Comparison of ENCODE assay signal across 11 mouse cellular contexts in the genomic region with DNA sequence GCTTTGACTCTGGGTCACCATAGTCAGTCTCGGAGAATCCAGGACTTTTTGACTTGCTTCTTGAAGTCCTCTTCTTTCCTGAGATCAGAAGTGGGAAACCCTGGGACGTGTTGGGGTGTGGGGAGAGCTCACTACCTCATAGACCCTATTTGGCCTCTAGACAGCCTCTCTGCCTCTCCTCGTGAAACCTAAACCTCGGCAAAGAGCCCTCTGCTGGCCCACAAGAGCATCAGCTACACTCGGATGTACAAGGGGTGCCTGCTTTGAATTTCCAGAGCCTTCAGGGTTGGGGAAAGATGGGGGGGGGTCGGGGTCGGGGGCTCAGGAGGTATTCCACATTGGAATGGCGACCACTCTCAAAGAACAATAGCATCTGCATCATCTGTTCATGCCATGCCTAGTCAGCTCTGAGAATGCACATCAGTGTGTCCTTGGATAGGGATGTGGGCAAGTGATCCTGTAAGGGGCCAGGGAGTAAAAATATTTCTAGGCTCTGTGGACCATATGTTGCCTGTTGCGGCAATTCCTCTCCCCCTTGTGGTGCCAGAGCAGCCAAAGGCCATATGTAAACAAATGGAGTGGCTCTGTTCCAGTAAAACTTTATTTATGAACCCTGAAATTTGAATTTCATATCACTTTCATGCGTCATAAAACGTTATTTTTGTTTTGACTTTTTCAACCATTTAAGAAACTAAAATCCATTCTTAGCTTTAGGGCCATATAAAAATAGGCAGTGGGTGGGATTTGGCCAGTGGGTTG. TPM values are rescaled to one million over a fixed set of nuclear protein-coding genes. Genes with fewer than 3 reads are reported as not detected.
DNase-seq lines count a peak whose midpoint lies in the region; ATAC-seq and TF ChIP-seq lines count a peak whose summit lies in the region.
"Had no signal": no experiment of that assay in that cellular context is flagged by ENCODE, and none has a peak within 500 bp of the region (broad histone marks: within the 10 kb centered on the region; RNA-seq: fewer than 3 reads in every experiment).

No protein-coding gene starts in this region.

- H3K9ac ChIP-seq in forebrain, postnatal 0 days, result no peak overlapping the region
- no peak overlapping the region for H3K9ac ChIP-seq in forebrain, embryonic 15.5 days (replicated peaks)
- no peak overlapping the region for H3K9ac ChIP-seq in lung, embryonic 16.5 days (ENCODE audit: low read length)
- no peak overlapping the region for H3K9ac ChIP-seq in limb, embryonic 14.5 days (ENCODE audit: low read depth, low read length, severe bottlenecking)
- H3K9ac ChIP-seq: liver, embryonic 15.5 days had no signal

- WGBS in forebrain, postnatal 0 days, result 34% methylated on average over 11 of the region's 11 CpGs
- 33% methylated on average over 11 of the region's 11 CpGs for WGBS in forebrain, embryonic 15.5 days
- 25% methylated on average over 11 of the region's 11 CpGs for WGBS in lung, embryonic 16.5 days
- WGBS in limb, embryonic 14.5 days, result 25% methylated on average over 11 of the region's 11 CpGs

- no peaks in the 10 kb centered on the region for H3K36me3 ChIP-seq in forebrain, postnatal 0 days (ENCODE audit: insufficient read depth)
- no peaks in the 10 kb centered on the region for H3K36me3 ChIP-seq in forebrain, embryonic 15.5 days
- no peaks in the 10 kb centered on the region for H3K36me3 ChIP-seq in lung, embryonic 16.5 days (ENCODE audit: control insufficient read depth, insufficient read depth, low read length)
- no peaks in the 10 kb centered on the region for H3K36me3 ChIP-seq in limb, embryonic 14.5 days (ENCODE audit: control insufficient read depth, insufficient read depth, low read length)
- H3K36me3 ChIP-seq: liver, embryonic 15.5 days had no signal

- no peaks in the 10 kb centered on the region for H3K9me3 ChIP-seq in forebrain, postnatal 0 days (ENCODE audit: low read length)
- H3K9me3 ChIP-seq in forebrain, embryonic 15.5 days, result no peaks in the 10 kb centered on the region
- no peaks in the 10 kb centered on the region for H3K9me3 ChIP-seq in lung, embryonic 16.5 days (ENCODE audit: control insufficient read depth, low read length)
- no peaks in the 10 kb centered on the region for H3K9me3 ChIP-seq in limb, embryonic 14.5 days (ENCODE audit: control insufficient read depth, low read length)
- H3K9me3 ChIP-seq: liver, embryonic 15.5 days had no signal

- H3K4me2 ChIP-seq in forebrain, postnatal 0 days (ENCODE audit: low read depth), result no peak overlapping the region
- no peak overlapping the region for H3K4me2 ChIP-seq in forebrain, embryonic 15.5 days (replicated peaks)
- no peak overlapping the region for H3K4me2 ChIP-seq in lung, embryonic 16.5 days (ENCODE audit: low read depth, low read length)
- no peak overlapping the region for H3K4me2 ChIP-seq in limb, embryonic 14.5 days (replicated peaks; ENCODE audit: low read depth, low read length, severe bottlenecking)
- H3K4me2 ChIP-seq: liver, embryonic 15.5 days had no signal

- ATAC-seq in forebrain, postnatal 0 days, result no peak
- no peak for ATAC-seq in forebrain, embryonic 15.5 days (replicated peaks)
- peak; percentile 41; the same call in 1 of the 2 replicates for ATAC-seq in lung, embryonic 16.5 days (ENCODE audit: low read depth)
- ATAC-seq in limb, embryonic 14.5 days (ENCODE audit: low FRiP score, low read depth), result no peak
- ATAC-seq: intestine, embryonic 16.5 days had no signal

- no peaks in the 10 kb centered on the region for H3K27me3 ChIP-seq in forebrain, postnatal 0 days (ENCODE audit: insufficient read depth, low read length)
- no peaks in the 10 kb centered on the region for H3K27me3 ChIP-seq in forebrain, embryonic 15.5 days
- H3K27me3 ChIP-seq in lung, embryonic 16.5 days (ENCODE audit: control insufficient read depth, insufficient read depth, low read depth, low read length), result no peaks in the 10 kb centered on the region; the same call in 1 of the 2 replicates
- H3K27me3 ChIP-seq in limb, embryonic 14.5 days (ENCODE audit: control insufficient read depth, insufficient read depth, low read length), result 0 out of 2 replicates have a peak, but pooled peaks cover 8% of the 10 kb centered on the region

- H3K27ac ChIP-seq in forebrain, postnatal 0 days (ENCODE audit: low read depth, low read length), result no peak overlapping the region
- no peak overlapping the region for H3K27ac ChIP-seq in forebrain, embryonic 15.5 days (replicated peaks)
- H3K27ac ChIP-seq in lung, embryonic 16.5 days (ENCODE audit: low read length), result no peak overlapping the region
- H3K27ac ChIP-seq in limb, embryonic 14.5 days (replicated peaks; ENCODE audit: low read depth, low read length), result no peak overlapping the region
- H3K27ac ChIP-seq: liver, embryonic 15.5 days had no signal

- H3K4me1 ChIP-seq in forebrain, postnatal 0 days (ENCODE audit: insufficient read depth), result no peaks in the 10 kb centered on the region
- no peaks in the 10 kb centered on the region for H3K4me1 ChIP-seq in forebrain, embryonic 15.5 days
- H3K4me1 ChIP-seq in lung, embryonic 16.5 days (replicated peaks; ENCODE audit: control insufficient read depth, insufficient read depth, low read length), result peaks cover under 1% of the 10 kb centered on the region; the same call in 1 of the 2 replicates
- H3K4me1 ChIP-seq in limb, embryonic 14.5 days (ENCODE audit: control insufficient read depth, insufficient read depth, low read length), result no peaks in the 10 kb centered on the region
- H3K4me1 ChIP-seq: liver, embryonic 15.5 days had no signal

- peak; percentile 59 for TF ChIP-seq CTCF in forebrain, postnatal 0 days (IDR thresholded peaks at IDR 0.05; ENCODE audit: low read depth)

- no peak overlapping the region for H3K4me3 ChIP-seq in forebrain, postnatal 0 days (ENCODE audit: low read depth, low read length)
- no peak overlapping the region for H3K4me3 ChIP-seq in forebrain, embryonic 15.5 days
- H3K4me3 ChIP-seq in lung, embryonic 16.5 days (ENCODE audit: low read length), result no peak overlapping the region
- H3K4me3 ChIP-seq in limb, embryonic 14.5 days (replicated peaks; ENCODE audit: low read length), result no peak overlapping the region
- H3K4me3 ChIP-seq: liver, embryonic 15.5 days had no signal

- peak; percentile 24 for DNase-seq in forebrain, postnatal 0 days
- DNase-seq in lung, adult 18-20 months, result no peak
- peak; percentile 55 for DNase-seq in brain, adult 2 months (ENCODE audit: low read depth, low spot score)
- peak; percentile 53 for DNase-seq in limb, embryonic 14.5 days (ENCODE audit: low spot score)
- DNase-seq in urinary bladder, adult 18-20 months (ENCODE audit: low spot score in 2 of 2), result no peak
- DNase-seq in adrenal gland, postnatal 36 days, result no peak
- DNase-seq: gastrocnemius, postnatal 36 days had no signal

- TF ChIP-seq POLR2A in limb, embryonic 14.5 days (IDR thresholded peaks at IDR 0.05; ENCODE audit: borderline replicate concordance, extremely low read depth, insufficient read depth, insufficient read length), result no peak

RNA-seq across cellular contexts. Expression of gene Gnl2, which starts 4.6 kb away (rescaled TPM):
- 63.7 and 68.5 TPM in 2 replicates for total RNA-seq in forebrain, postnatal 0 days (2014; rRNA removed)
- polyA plus RNA-seq in forebrain, postnatal 0 days (2015; fragmentation: Nextera tagmentation; extraction: Ambion mirVana), result 82.3 and 84.0 TPM in 2 replicates
- polyA plus RNA-seq in forebrain, embryonic 15.5 days (2015; fragmentation: Nextera tagmentation; extraction: Ambion mirVana), result 93.6 and 95.8 TPM in 2 replicates
- 70.6 and 70.8 TPM in 2 replicates for polyA plus RNA-seq in lung, embryonic 16.5 days (2015; fragmentation: Nextera tagmentation; extraction: Ambion mirVana)
- 61.3 and 94.7 TPM in 2 replicates for polyA plus RNA-seq in limb, embryonic 14.5 days (2012; rRNA removed)
- polyA plus RNA-seq in limb, embryonic 14.5 days (2014; fragmentation: Nextera tagmentation; extraction: Ambion mirVana), result 74.1 and 76.2 TPM in 2 replicates
- total RNA-seq in adrenal gland, postnatal 36 days (2021), result 10 to 100 TPM; 44.9 to 63.1 TPM

RNA-seq across cellular contexts. Expression of gene Rspo1, which starts 34.7 kb away (rescaled TPM):
- total RNA-seq in forebrain, postnatal 0 days (2014; rRNA removed), result 0.77 and 2.4 TPM in 2 replicates
- 0.87 and 1.9 TPM in 2 replicates for polyA plus RNA-seq in forebrain, postnatal 0 days (2015; fragmentation: Nextera tagmentation; extraction: Ambion mirVana)
- 2.7 and 4.5 TPM in 2 replicates for polyA plus RNA-seq in forebrain, embryonic 15.5 days (2015; fragmentation: Nextera tagmentation; extraction: Ambion mirVana)
- 7.4 and 8.0 TPM in 2 replicates for polyA plus RNA-seq in lung, embryonic 16.5 days (2015; fragmentation: Nextera tagmentation; extraction: Ambion mirVana)
- polyA plus RNA-seq in limb, embryonic 14.5 days (2012; rRNA removed), result 7.8 and 8.8 TPM in 2 replicates
- 4.4 and 5.5 TPM in 2 replicates for polyA plus RNA-seq in limb, embryonic 14.5 days (2014; fragmentation: Nextera tagmentation; extraction: Ambion mirVana)
- total RNA-seq in adrenal gland, postnatal 36 days (2021), result 1 to 10 TPM; 4.0 to 4.6 TPM

RNA-seq across cellular contexts. Expression of gene Dnali1, which starts 44.5 kb away (rescaled TPM):
- total RNA-seq in forebrain, postnatal 0 days (2014; rRNA removed), result 1.9 and 2.4 TPM in 2 replicates
- 1.3 and 1.9 TPM in 2 replicates for polyA plus RNA-seq in forebrain, postnatal 0 days (2015; fragmentation: Nextera tagmentation; extraction: Ambion mirVana)
- polyA plus RNA-seq in forebrain, embryonic 15.5 days (2015; fragmentation: Nextera tagmentation; extraction: Ambion mirVana), result 0.52 and 1.2 TPM in 2 replicates
- 4.6 and 6.6 TPM in 2 replicates for polyA plus RNA-seq in lung, embryonic 16.5 days (2015; fragmentation: Nextera tagmentation; extraction: Ambion mirVana)
- polyA plus RNA-seq in limb, embryonic 14.5 days (2012; rRNA removed), result 0.05 and 0.06 TPM in 2 replicates
- 0.11 and 0.18 TPM in 2 replicates for polyA plus RNA-seq in limb, embryonic 14.5 days (2014; fragmentation: Nextera tagmentation; extraction: Ambion mirVana)
- total RNA-seq in adrenal gland, postnatal 36 days (2021), result not detected
- total RNA-seq: gastrocnemius, postnatal 36 days had no signal
- polyA plus RNA-seq: intestine, embryonic 16.5 days; liver, embryonic 15.5 days had no signal

RNA-seq across cellular contexts. Expression of gene Snip1, which starts 45.5 kb away (rescaled TPM):
- 30.7 and 46.6 TPM in 2 replicates for total RNA-seq in forebrain, postnatal 0 days (2014; rRNA removed)
- polyA plus RNA-seq in forebrain, postnatal 0 days (2015; fragmentation: Nextera tagmentation; extraction: Ambion mirVana), result 18.0 and 18.8 TPM in 2 replicates
- 31.0 and 31.1 TPM in 2 replicates for polyA plus RNA-seq in forebrain, embryonic 15.5 days (2015; fragmentation: Nextera tagmentation; extraction: Ambion mirVana)
- 24.1 and 28.8 TPM in 2 replicates for polyA plus RNA-seq in lung, embryonic 16.5 days (2015; fragmentation: Nextera tagmentation; extraction: Ambion mirVana)
- 20.5 and 20.7 TPM in 2 replicates for polyA plus RNA-seq in limb, embryonic 14.5 days (2012; rRNA removed)
- polyA plus RNA-seq in limb, embryonic 14.5 days (2014; fragmentation: Nextera tagmentation; extraction: Ambion mirVana), result 33.1 and 35.0 TPM in 2 replicates
- 10 to 100 TPM; 18.3 to 20.0 TPM for total RNA-seq in adrenal gland, postnatal 36 days (2021)

Comparison
In these comparisons a context has a peak if more than half of its experiments do, and no peak if none do; other contexts are left out.
1. DNase-seq: peak in forebrain, postnatal 0 days (single experiment), brain, adult 2 months (single experiment) and limb, embryonic 14.5 days (single experiment); none in lung, adult 18-20 months (0 of 2), urinary bladder, adult 18-20 months (0 of 2) and adrenal gland, postnatal 36 days (0 of 2).